Mouse (Mus musculus) thymus, adult 2 months (tissue): ENCODE data around the gene Kbtbd7. TPM values are rescaled to one million over a fixed set of nuclear protein-coding genes. Genes with fewer than 3 reads are reported as not detected.
"Not testable (repeated sequence)": the region's sequence is repeated elsewhere in the genome, so short reads cannot be mapped to it uniquely, and the experiment has no call there.

ENCODE experiments used
- DNase-seq: peaks from one replicate; pipeline ENCODE4 v3.0.0; 2021
- H3K27ac ChIP-seq: fragments of 200-500 bp; 2 replicates; pipeline ENCODE4 v1.5.1; 2012; ENCODE audit warnings: low read length, control low read depth; ENCODE audit not compliant: control insufficient read depth, insufficient read depth
- H3K27me3 ChIP-seq: fragments of 200-500 bp; 2 replicates; pipeline ENCODE4 v1.6.1; 2012; ENCODE audit warnings: mild to moderate bottlenecking, low read length, moderate library complexity, mixed read lengths; ENCODE audit not compliant: control insufficient read depth, insufficient read depth
- H3K36me3 ChIP-seq: fragments of 200-500 bp; 2 replicates; pipeline ENCODE4 v1.6.1; 2012; ENCODE audit warnings: mild to moderate bottlenecking, low read length, moderate library complexity; ENCODE audit not compliant: control insufficient read depth, insufficient read depth
- H3K4me1 ChIP-seq: fragments of 200-500 bp; replicated peaks from 2 replicates; pipeline ENCODE4 v1.6.1; 2012; ENCODE audit warnings: low read length; ENCODE audit not compliant: control insufficient read depth, insufficient read depth
- H3K4me3 ChIP-seq: fragments of 200-500 bp; 2 replicates; pipeline ENCODE4 v1.5.1; 2012; ENCODE audit warnings: mild to moderate bottlenecking, low read length, control low read depth, moderate library complexity; ENCODE audit not compliant: control insufficient read depth, insufficient read depth
- CTCF ChIP-seq: fragments of 200-500 bp; IDR thresholded peaks from 2 replicates; pipeline ENCODE4 v1.5.1; 2012; ENCODE audit warnings: mild to moderate bottlenecking, control low read depth, low read length, moderate library complexity, borderline replicate concordance; ENCODE audit not compliant: control insufficient read depth, poor library complexity, insufficient read depth; ENCODE audit errors: extremely low read depth
- POLR2A ChIP-seq: fragments of 200-500 bp; IDR thresholded peaks from 2 replicates; pipeline ENCODE4 v1.6.1; 2012; ENCODE audit warnings: mild to moderate bottlenecking, low read length, control low read depth, moderate library complexity; ENCODE audit not compliant: control insufficient read depth, poor library complexity, insufficient read depth; ENCODE audit errors: extremely low read depth
- WGBS: fragments of 180-500 bp; shearing (Covaris S2); methylation state at CpG from one replicate; pipeline ENCODE4 v1.1.7; 2018; 5-methylcytosine and 5-hydroxymethylcytosine counted together
- polyA plus RNA-seq: library from polyadenylated mRNA; depleted of rRNA; stranded (reverse); fragments of >200 nt; gene quantifications from 2 replicates; pipeline ENCODE4 v1.2.3, GENCODE M21; 2012

Gene Kbtbd7
- polyA plus RNA-seq, 1 experiment, result 8.9 TPM

DNA sequence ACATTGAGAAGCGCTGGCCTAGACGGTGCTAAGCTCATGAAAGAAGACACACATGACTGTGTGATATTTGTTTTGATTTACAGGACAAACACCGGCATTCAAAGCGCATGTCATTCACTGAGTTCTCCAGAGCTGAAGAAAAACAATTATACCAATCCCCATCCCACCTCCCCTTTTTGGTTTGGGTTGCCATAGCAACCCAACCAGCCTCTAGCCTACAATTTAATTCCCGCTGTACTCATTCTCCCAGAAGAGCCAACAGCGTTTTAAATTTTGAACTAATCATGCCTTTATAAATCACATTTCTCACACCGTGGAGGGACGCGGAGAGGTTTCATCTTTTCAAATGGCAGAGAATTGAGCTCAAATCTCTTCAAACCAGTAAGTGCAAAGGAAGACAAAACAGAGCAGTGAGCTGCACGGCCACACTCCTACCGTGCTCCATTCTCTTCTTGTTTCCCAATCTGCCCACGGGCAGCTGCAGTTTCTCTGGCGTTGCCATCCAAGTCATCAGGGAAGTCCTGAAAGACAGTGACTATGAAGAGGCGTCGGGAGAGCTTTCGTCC, 18.8 kb downstream of the Kbtbd7 start:
- no peaks in the 10 kb centered on the region for H3K36me3 ChIP-seq
- no peak overlapping the region for H3K4me3 ChIP-seq
- no peak for DNase-seq
- H3K27ac ChIP-seq, result no peak overlapping the region
- no peaks in the 10 kb centered on the region for H3K27me3 ChIP-seq
- WGBS, result 93% methylated on average over 16 of the region's 16 CpGs
- TF ChIP-seq POLR2A (no peak), CTCF (no peak)
- no peaks in the 10 kb centered on the region for H3K4me1 ChIP-seq

DNA sequence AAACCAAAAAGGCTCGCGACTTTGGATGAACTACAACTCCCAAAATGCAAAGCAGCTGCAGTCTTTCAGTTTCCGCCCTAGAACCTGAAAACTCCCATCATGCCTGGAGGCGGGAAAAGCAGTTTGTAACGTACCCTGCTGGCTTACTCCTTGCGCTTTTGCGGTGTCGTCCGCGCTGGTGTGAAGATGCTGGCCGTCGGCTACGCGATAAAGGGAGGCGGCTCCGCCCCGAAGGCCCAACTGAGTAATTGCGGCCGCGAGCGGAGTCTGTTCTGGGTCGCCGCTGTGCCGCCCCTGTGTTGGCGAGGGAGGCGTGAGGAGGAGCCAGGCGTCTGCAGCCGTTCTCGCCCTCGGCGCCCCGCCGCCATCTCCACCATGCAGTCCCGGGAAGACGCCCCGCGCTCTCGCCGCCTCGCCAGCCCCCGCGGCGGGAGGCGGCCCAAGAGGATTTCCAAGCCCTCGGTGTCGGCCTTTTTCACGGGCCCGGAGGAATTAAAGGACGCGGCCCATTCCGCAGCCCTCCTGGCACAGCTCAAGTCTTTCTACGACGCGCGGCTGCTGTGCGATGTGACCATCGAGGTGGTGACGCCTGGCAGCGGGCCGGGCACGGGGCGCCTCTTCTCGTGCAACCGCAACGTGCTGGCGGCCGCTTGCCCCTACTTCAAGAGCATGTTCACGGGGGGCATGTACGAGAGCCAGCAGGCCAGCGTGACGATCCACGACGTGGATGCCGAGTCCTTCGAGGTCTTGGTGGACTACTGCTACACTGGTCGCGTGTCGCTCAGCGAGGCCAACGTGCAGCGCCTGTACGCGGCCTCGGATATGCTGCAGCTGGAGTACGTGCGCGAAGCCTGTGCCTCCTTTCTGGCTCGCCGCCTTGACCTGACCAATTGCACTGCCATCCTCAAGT, 25.6 kb downstream of the Kbtbd7 start, which contains the start of gene Kbtbd6:
Gene Kbtbd6 (plus strand): TSS at position 155 of the 910 bp plus-strand sequence.
- not testable (repeated sequence) for H3K36me3 ChIP-seq, H3K27ac ChIP-seq, H3K27me3 ChIP-seq, H3K4me1 ChIP-seq
- peak; percentile 79 for DNase-seq
- peak; percentile 41; the same call in 1 of the 2 replicates for TF ChIP-seq CTCF
- 27% methylated on average over 51 of the region's 89 CpGs for WGBS
- peak within 1 kb of the TSS; percentile 68 for H3K4me3 ChIP-seq

DNA sequence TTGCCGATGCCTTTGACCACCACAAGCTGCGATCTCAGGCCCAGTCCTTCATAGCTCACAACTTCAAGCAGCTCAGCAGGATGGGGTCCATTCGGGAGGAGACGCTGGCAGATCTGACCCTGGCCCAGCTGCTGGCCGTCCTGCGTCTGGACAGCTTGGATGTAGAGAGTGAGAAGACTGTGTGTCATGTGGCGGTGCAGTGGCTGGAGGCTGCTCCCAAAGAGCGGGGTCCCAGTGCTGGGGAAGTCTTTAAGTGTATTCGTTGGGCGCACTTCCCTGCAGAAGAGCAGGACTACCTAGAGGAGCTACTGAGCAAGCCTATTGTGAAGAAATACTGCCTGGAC, 26.3 kb downstream of the Kbtbd7 start:
- H3K27me3 ChIP-seq, H3K4me3 ChIP-seq, H3K27ac ChIP-seq, H3K36me3 ChIP-seq, DNase-seq, H3K4me1 ChIP-seq: not testable (repeated sequence)
- 95% methylated on average over 8 of the region's 10 CpGs for WGBS

- Histone ChIP-seq H3K27me3 (no peaks in the 10 kb centered on the region), H3K4me1 (no peaks in the 10 kb centered on the region), H3K4me3 (no peak overlapping the region), H3K27ac (no peak overlapping the region), H3K36me3 (peaks cover 29% of the 10 kb centered on the region)
- no peak for DNase-seq
- 92% methylated on average over 1 of the region's 1 CpGs for WGBS
- TF ChIP-seq CTCF, result no peak
- TF ChIP-seq POLR2A, result no peak
These were observed 34.1 kb downstream of the Kbtbd7 start for GRCm38 (mm10) chr14:79460401-79460800.

DNA sequence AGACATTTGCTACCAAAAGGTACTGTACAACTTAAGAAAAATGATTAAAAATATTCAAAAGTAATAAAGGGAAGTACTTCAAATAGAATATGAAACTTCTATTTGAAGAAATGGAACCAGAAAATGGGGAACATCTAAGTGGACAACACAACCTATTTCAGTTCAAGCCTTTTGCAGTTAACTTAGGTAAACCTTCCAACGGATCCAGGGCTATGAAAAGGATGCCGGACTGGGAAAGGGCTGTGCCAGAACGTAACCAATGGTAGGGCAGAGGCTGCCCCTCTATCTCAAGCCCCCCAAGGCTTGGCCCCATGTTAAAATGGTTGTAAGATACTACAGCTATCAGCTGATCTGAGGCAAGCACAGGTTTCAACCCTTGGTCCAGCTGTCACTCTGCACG, 34.7 kb downstream of the Kbtbd7 start:
- Histone ChIP-seq H3K4me1 (no peaks in the 10 kb centered on the region), H3K4me3 (no peak overlapping the region), H3K27ac (no peak overlapping the region), H3K27me3 (no peaks in the 10 kb centered on the region), H3K36me3 (peaks cover 35% of the 10 kb centered on the region)
- WGBS, result 93% methylated on average over 4 of the region's 4 CpGs
- no peak for DNase-seq
- TF ChIP-seq CTCF (no peak), POLR2A (no peak)

DNA sequence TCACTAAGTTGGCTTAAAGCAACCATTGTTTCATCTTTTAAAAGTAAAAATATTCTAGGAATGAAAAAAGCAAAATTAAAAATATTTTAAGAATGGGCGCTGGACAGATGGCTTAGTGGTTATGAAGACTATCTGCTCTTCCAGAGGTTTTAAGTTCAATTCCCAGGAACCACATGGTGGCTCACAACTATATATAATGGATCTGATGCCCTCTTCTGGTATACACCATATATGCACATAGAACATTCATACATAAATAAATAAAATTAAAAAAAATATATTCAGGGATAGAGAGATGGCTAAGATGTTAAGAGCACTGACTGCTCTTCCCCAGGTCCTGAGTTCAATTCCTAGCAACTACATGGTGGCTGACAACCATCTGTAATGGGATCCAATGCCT, 39.3 kb downstream of the Kbtbd7 start:
- H3K27me3 ChIP-seq, result no peaks in the 10 kb centered on the region
- WGBS, result 100% methylated on average over 1 of the region's 1 CpGs
- no peak overlapping the region for H3K4me3 ChIP-seq
- TF ChIP-seq POLR2A (no peak), CTCF (no peak)
- no peak overlapping the region for H3K27ac ChIP-seq
- DNase-seq, result no peak
- H3K36me3 ChIP-seq, result peaks cover 64% of the 10 kb centered on the region
- no peaks in the 10 kb centered on the region for H3K4me1 ChIP-seq

DNA sequence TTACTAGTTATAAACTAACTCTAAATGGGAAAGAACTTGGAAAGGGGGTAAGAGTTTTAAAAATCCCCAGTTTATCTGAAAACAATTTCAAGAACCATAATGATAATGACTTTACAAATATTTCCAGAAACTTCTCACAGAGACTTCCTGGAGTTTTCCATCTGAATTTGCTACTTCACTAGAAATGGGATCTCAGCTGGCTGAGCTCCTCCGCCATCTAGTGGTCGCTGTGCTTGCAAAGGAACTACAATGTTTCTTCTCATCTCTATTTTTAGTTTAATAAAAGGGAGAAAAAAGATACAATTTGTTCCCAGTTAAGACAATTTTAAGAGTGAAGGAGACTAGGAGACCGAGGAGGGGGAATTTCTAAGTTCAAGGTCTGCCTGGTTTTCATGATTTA, 41.3 kb downstream of the Kbtbd7 start:
- 33% methylated on average over 3 of the region's 3 CpGs for WGBS
- H3K36me3 ChIP-seq, result peaks cover 67% of the 10 kb centered on the region
- H3K27ac ChIP-seq, result no peak overlapping the region
- TF ChIP-seq POLR2A (no peak), CTCF (no peak)
- peak; percentile 38 for DNase-seq
- H3K27me3 ChIP-seq, result no peaks in the 10 kb centered on the region
- H3K4me3 ChIP-seq, result no peak overlapping the region
- no peaks in the 10 kb centered on the region for H3K4me1 ChIP-seq
